Mouse (Mus musculus) MEL (cell line): Measurements from ENCODE around the gene Sik3. TPM values are rescaled to one million over a fixed set of nuclear protein-coding genes. Genes with fewer than 3 reads are reported as not detected.

Source experiments
- DNase-seq: peaks from one replicate; pipeline ENCODE4 v3.0.0; 2011; ENCODE audit warnings: low read depth, low spot score
- H3K27ac ChIP-seq: 2 replicates; pipeline ENCODE4 v1.5.1; 2012; ENCODE audit warnings: low read depth, mild to moderate bottlenecking, control low read depth, low read length, moderate library complexity; ENCODE audit not compliant: control insufficient read depth
- H3K27me3 ChIP-seq, 2 experiments: fragments of 150-350 bp in 1 of 2; sonication (generic) in 1 of 2; 2 replicates each; pipeline ENCODE4 v1.6.1; 2012; ENCODE audit warnings: low read length in 2 of 2, mild to moderate bottlenecking in 2 of 2, improper control_type of control experiment in 1 of 2, moderate library complexity in 1 of 2; ENCODE audit not compliant: insufficient read depth in 2 of 2, control insufficient read depth in 1 of 2
- H3K36me3 ChIP-seq, 2 experiments: 2 replicates each; pipeline ENCODE4 v1.6.1; 2012 to 2014; ENCODE audit warnings: low read length in 2 of 2, improper control_type of control experiment in 1 of 2, inconsistent platforms in 1 of 2, mild to moderate bottlenecking in 1 of 2; ENCODE audit not compliant: insufficient read depth in 2 of 2, control insufficient read depth in 1 of 2
- H3K4me1 ChIP-seq, 2 experiments: fragments of 150-350 bp in 1 of 2; sonication (generic) in 1 of 2; 2 replicates each; pipeline ENCODE4 v1.6.1; 2012; ENCODE audit warnings: low read length in 2 of 2, improper control_type of control experiment in 1 of 2, mild to moderate bottlenecking in 1 of 2; ENCODE audit not compliant: insufficient read depth in 2 of 2, control insufficient read depth in 1 of 2
- H3K4me3 ChIP-seq, 2 experiments: fragments of 150-350 bp in 1 of 2; sonication (generic) in 1 of 2; 2 replicates each; pipeline ENCODE4 v1.5.1; 2012; ENCODE audit warnings: low read depth in 2 of 2, low read length in 2 of 2, mild to moderate bottlenecking in 2 of 2, moderate library complexity in 2 of 2, control low read depth in 1 of 2, improper control_type of control experiment in 1 of 2; ENCODE audit not compliant: control insufficient read depth in 1 of 2, insufficient read depth in 1 of 2
- H3K79me2 ChIP-seq: 2 replicates; pipeline ENCODE4 v1.6.1; 2012; ENCODE audit warnings: mild to moderate bottlenecking, low read length, moderate library complexity; ENCODE audit not compliant: control insufficient read depth, poor library complexity, insufficient read depth
- H3K9ac ChIP-seq: 2 replicates; pipeline ENCODE4 v1.6.1; 2012; ENCODE audit warnings: low read depth, mild to moderate bottlenecking, control low read depth, low read length, moderate library complexity; ENCODE audit not compliant: control insufficient read depth, poor library complexity, severe bottlenecking
- H3K9me3 ChIP-seq: fragments of 150-350 bp; sonication (generic); replicated peaks from 2 replicates; pipeline ENCODE4 v1.6.1; 2012; ENCODE audit warnings: mild to moderate bottlenecking, low read length, improper control_type of control experiment, moderate library complexity; ENCODE audit not compliant: insufficient read depth
- BHLHE40 ChIP-seq: IDR thresholded peaks from 2 replicates; pipeline ENCODE4 v1.6.1; 2012; ENCODE audit warnings: low read depth, mild to moderate bottlenecking, inconsistent platforms, low read length, improper control_type of control experiment, borderline replicate concordance
- CHD1 ChIP-seq: IDR thresholded peaks from 2 replicates; pipeline ENCODE4 v1.6.1; 2012; ENCODE audit warnings: low read depth, mild to moderate bottlenecking, inconsistent platforms, low read length, improper control_type of control experiment
- CTCF ChIP-seq, 3 experiments: IDR thresholded peaks in 2 of 3; conservative IDR thresholded peaks in 1 of 3; 2 replicates each; pipeline ENCODE4 v1.5.1; 2011 to 2012; ENCODE audit warnings: low read length in 3 of 3, low read depth in 2 of 3, mild to moderate bottlenecking in 2 of 3, improper control_type of control experiment in 1 of 3, inconsistent platforms in 1 of 3, mixed read lengths in 1 of 3, moderate library complexity in 1 of 3; ENCODE audit not compliant: control insufficient read depth in 1 of 3, insufficient read depth in 1 of 3, poor library complexity in 1 of 3, severe bottlenecking in 1 of 3
- ELF1 ChIP-seq: IDR thresholded peaks from 2 replicates; pipeline ENCODE4 v1.6.1; 2014; ENCODE audit warnings: low read depth, mild to moderate bottlenecking, inconsistent platforms, low read length, improper control_type of control experiment, moderate library complexity
- MAFK ChIP-seq: IDR thresholded peaks from 2 replicates; pipeline ENCODE4 v1.6.1; 2011; ENCODE audit warnings: low read depth, mild to moderate bottlenecking, low read length, improper control_type of control experiment, borderline replicate concordance
- MYB ChIP-seq: IDR thresholded peaks from 2 replicates; pipeline ENCODE4 v1.6.1; 2011; ENCODE audit warnings: mild to moderate bottlenecking, low read depth, low read length, improper control_type of control experiment
- NELFE ChIP-seq: IDR thresholded peaks from 2 replicates; pipeline ENCODE4 v1.6.1; 2011; ENCODE audit warnings: low read depth, low read length, improper control_type of control experiment
- RCOR1 ChIP-seq: IDR thresholded peaks from 2 replicates; pipeline ENCODE4 v1.6.1; 2012; ENCODE audit warnings: low read depth, mild to moderate bottlenecking, inconsistent platforms, low read length, improper control_type of control experiment
- SIN3A ChIP-seq: IDR thresholded peaks from 2 replicates; pipeline ENCODE4 v1.6.1; 2012; ENCODE audit warnings: low read length, improper control_type of control experiment, inconsistent platforms
- SMC3 ChIP-seq: IDR thresholded peaks from 2 replicates; pipeline ENCODE4 v1.6.1; 2011; ENCODE audit warnings: low read depth, low read length, improper control_type of control experiment
- TCF12 ChIP-seq: IDR thresholded peaks from 2 replicates; pipeline ENCODE4 v1.6.1; 2014; ENCODE audit warnings: low read depth, mild to moderate bottlenecking, inconsistent platforms, low read length, improper control_type of control experiment, moderate library complexity
- UBTF ChIP-seq: IDR thresholded peaks from 2 replicates; pipeline ENCODE4 v1.6.1; 2012; ENCODE audit warnings: low read depth, mild to moderate bottlenecking, inconsistent platforms, low read length, improper control_type of control experiment, moderate library complexity, borderline replicate concordance; ENCODE audit not compliant: insufficient read depth
- USF2 ChIP-seq, 2 experiments: IDR thresholded peaks; 2 replicates each; pipeline ENCODE4 v1.6.1; 2011 to 2012; ENCODE audit warnings: improper control_type of control experiment in 2 of 2, low read length in 2 of 2, borderline replicate concordance in 1 of 2, inconsistent platforms in 1 of 2, low read depth in 1 of 2, mild to moderate bottlenecking in 1 of 2; ENCODE audit not compliant: insufficient read depth in 1 of 2
- ZKSCAN1 ChIP-seq: IDR thresholded peaks from 2 replicates; pipeline ENCODE4 v1.6.1; 2012; ENCODE audit warnings: low read depth, mild to moderate bottlenecking, inconsistent platforms, low read length, improper control_type of control experiment, moderate library complexity
- ZNF384 ChIP-seq: IDR thresholded peaks from 2 replicates; pipeline ENCODE4 v1.6.1; 2012; ENCODE audit warnings: low read depth, mild to moderate bottlenecking, inconsistent platforms, low read length, improper control_type of control experiment
- polyA plus RNA-seq, 2 experiments: library from polyadenylated mRNA; stranded (reverse) in 1 of 2; unstranded in 1 of 2; fragments of >175 nt in 1 of 2; fragments of >200 nt in 1 of 2; gene quantifications; 2 replicates each; pipeline versions ENCODE4 v1.2.1 to v1.2.4; 2012; ENCODE audit warnings: low replicate concordance in 2 of 2, low read depth in 1 of 2; ENCODE audit not compliant: insufficient read length in 2 of 2, insufficient read depth in 1 of 2, missing spikeins in 1 of 2
- total RNA-seq: library from RNA; depleted of rRNA; stranded (reverse); fragments of 300-350 nt; gene quantifications from 2 replicates; pipeline ENCODE4 v1.2.3, GENCODE M21; 2012

Gene Sik3
- total and polyA plus RNA-seq, 3 experiments = 78.7 to 111 TPM; not detected in 1

DNA sequence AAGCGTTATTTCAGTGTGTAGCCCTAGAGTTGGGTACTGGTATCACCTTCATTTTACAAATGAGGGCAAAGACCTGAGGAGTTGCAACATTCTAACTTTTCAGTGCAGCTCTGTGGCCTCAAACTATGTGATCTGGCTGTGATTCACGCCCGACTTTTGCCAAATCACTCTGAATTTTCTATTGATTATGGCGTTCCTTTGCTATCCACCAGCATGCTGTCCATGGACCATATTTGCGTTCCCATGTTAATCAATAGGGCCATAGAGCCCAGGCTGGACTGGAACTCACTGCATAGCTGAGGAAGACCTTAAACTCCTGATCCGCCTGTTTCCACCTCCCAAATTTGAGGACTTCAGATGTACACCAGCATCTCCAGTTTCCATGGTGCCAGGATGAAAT is 246.5 kb downstream of the Sik3 start:
- no peaks in the 10 kb centered on the region for H3K4me1 ChIP-seq
- H3K9ac ChIP-seq = no peak overlapping the region
- no peaks in the 10 kb centered on the region for H3K9me3 ChIP-seq
- no peaks in the 10 kb centered on the region for H3K79me2 ChIP-seq
- H3K27ac ChIP-seq = no peak overlapping the region
- peaks cover 0 to 5% of the 10 kb centered on the region in 2 experiments; a peak in 2 of 4 replicates for H3K27me3 ChIP-seq
- H3K4me3 ChIP-seq = no peak overlapping the region
- TF ChIP-seq SIN3A (no peak), ZKSCAN1 (no peak), BHLHE40 (no peak), UBTF (no peak)
- DNase-seq = no peak
- H3K36me3 ChIP-seq = no peaks in the 10 kb centered on the region

DNA sequence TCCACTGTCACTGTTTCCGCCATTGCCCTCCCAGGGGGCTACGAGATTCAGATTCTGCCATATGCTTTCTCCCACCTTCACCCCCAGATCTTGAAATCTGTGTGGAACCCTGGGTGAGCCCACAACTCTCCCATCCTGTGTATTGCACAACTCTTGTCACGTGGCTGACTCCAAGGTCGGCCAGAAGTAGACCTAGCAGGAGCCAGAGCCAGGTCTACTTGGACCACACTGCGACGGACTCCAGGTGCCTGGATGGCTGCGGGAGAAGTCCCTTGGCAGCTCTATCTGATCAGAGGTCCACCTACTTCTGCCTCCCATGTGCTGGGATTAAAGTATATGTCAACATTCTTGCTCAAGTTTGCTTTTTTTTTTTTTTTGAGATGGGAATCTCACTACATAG is 248.5 kb downstream of the Sik3 start:
- H3K27me3 ChIP-seq = peaks cover 0 to 5% of the 10 kb centered on the region in 2 experiments; a peak in 2 of 4 replicates
- no peaks in the 10 kb centered on the region for H3K36me3 ChIP-seq
- TF ChIP-seq ZNF384 (no peak), NELFE (no peak), USF2 (IDR thresholded peaks at IDR 0.05; ENCODE audit: borderline replicate concordance in 1 of 2, insufficient read depth in 1 of 2, low read depth in 1 of 2, low read length in 2 of 2) (no peak), MAFK (no peak), UBTF (no peak), TCF12 (no peak), CHD1 (no peak), RCOR1 (no peak)
- no peaks in the 10 kb centered on the region for H3K79me2 ChIP-seq
- DNase-seq = no peak
- no peaks in the 10 kb centered on the region for H3K4me1 ChIP-seq
- H3K4me3 ChIP-seq = no peak overlapping the region
- no peak overlapping the region for H3K27ac ChIP-seq
- H3K9ac ChIP-seq = no peak overlapping the region
- H3K9me3 ChIP-seq = no peaks in the 10 kb centered on the region

DNA sequence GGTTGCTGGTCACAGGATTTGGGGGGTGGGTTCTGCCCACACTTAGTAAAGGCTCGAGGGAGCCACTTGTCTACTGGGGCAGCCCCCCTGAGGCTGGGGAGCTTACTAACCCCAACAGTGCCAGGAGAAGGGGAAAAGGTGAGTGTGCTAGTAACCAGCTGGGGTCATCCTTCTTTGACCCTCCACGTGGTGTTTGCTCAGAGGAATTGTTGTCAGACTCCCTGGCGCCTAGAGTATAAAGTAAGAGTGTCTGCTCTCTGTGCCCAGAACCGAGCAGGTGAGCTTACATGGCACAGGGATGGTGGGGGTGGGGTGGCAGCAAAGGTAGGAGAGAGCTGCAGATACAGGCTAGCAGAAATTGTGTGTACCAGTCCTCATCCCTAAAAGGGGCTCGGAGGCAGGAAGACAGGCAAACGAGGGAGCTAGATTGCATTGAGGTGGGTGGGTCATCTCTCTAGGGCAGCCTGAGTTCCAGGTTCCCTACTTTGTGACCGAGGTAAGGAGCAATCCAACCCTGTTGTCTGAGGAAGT is 255.8 kb downstream of the Sik3 start, which contains the start of gene Apoa5:
Gene Apoa5, plus strand, starts transcription at position 291 of the 531 bp plus-strand sequence.
- no peak within 1 kb of the TSS for H3K4me3 ChIP-seq
- DNase-seq = no peak
- H3K36me3 ChIP-seq = peaks cover 0 to 7% of the 10 kb centered on the region in 2 experiments; a peak in 2 of 4 replicates
- no peaks in the 10 kb centered on the region for H3K27me3 ChIP-seq
- peaks cover 0 to 6% of the 10 kb centered on the region in 2 experiments; a peak in 2 of 4 replicates for H3K4me1 ChIP-seq
- TF ChIP-seq BHLHE40 (no peak), CTCF (IDR thresholded peaks at IDR 0.05 in 2 of 3, conservative IDR thresholded peaks at IDR 0.05 in 1 of 3; ENCODE audit: control insufficient read depth in 1 of 3, insufficient read depth in 1 of 3, low read depth in 2 of 3, low read length in 3 of 3, poor library complexity in 1 of 3, severe bottlenecking in 1 of 3) (no peak), SMC3 (no peak), MAFK (no peak), ELF1 (no peak), MYB (no peak), RCOR1 (no peak)
- H3K9me3 ChIP-seq = no peaks in the 10 kb centered on the region
- H3K79me2 ChIP-seq = peaks cover 5% of the 10 kb centered on the region
- H3K9ac ChIP-seq = no peak within 1 kb of the TSS
- H3K27ac ChIP-seq = no peak within 1 kb of the TSS
